Mouse (Mus musculus) stomach, embryonic 16.5 days (tissue): ENCODE results near the gene Ube2q2. TPM values are rescaled to one million over a fixed set of nuclear protein-coding genes. Genes with fewer than 3 reads are reported as not detected.

Experiments
- ATAC-seq: fragments of 200-750 bp; cut with Nextera tagmentation; 2 replicates; pipeline ENCODE4 v1.8.0; 2017; ENCODE audit warnings: moderate number of reproducible peaks, moderate TSS enrichment; ENCODE audit not compliant: insufficient read depth, low FRiP score
- H3K27ac ChIP-seq: fragments of 300-500 bp; sonication (generic); 2 replicates; pipeline ENCODE4 v1.5.1; 2014; ENCODE audit warnings: low read length
- H3K27me3 ChIP-seq: fragments of 300-500 bp; sonication (generic); 2 replicates; pipeline ENCODE4 v1.6.1; 2014; ENCODE audit warnings: low read length, control low read depth, mixed read lengths; ENCODE audit not compliant: control insufficient read depth, insufficient read depth
- H3K36me3 ChIP-seq: fragments of 300-500 bp; sonication (generic); 2 replicates; pipeline ENCODE4 v1.6.1; 2014; ENCODE audit warnings: low read length; ENCODE audit not compliant: control insufficient read depth, insufficient read depth
- H3K4me1 ChIP-seq: fragments of 300-500 bp; sonication (generic); 2 replicates; pipeline ENCODE4 v1.6.1; 2014; ENCODE audit warnings: low read length, control low read depth, mixed read lengths; ENCODE audit not compliant: control insufficient read depth, insufficient read depth
- H3K4me2 ChIP-seq: fragments of 300-500 bp; sonication (generic); 2 replicates; pipeline ENCODE4 v1.6.1; 2014; ENCODE audit warnings: low read depth, low read length, mixed read lengths
- H3K4me3 ChIP-seq: fragments of 300-500 bp; sonication (generic); replicated peaks from 2 replicates; pipeline ENCODE4 v1.5.1; 2014; ENCODE audit warnings: mild to moderate bottlenecking, low read length
- H3K9ac ChIP-seq: fragments of 300-500 bp; sonication (generic); 2 replicates; pipeline ENCODE4 v1.6.1; 2014; ENCODE audit warnings: low read length
- H3K9me3 ChIP-seq: fragments of 300-500 bp; sonication (generic); replicated peaks from 2 replicates; pipeline ENCODE4 v1.6.1; 2016; ENCODE audit warnings: low read length, control low read depth; ENCODE audit not compliant: control insufficient read depth
- WGBS: fragments of 180-500 bp; shearing (Covaris S2); extraction: QIAGEN DNeasy Blood & Tissue Kit; methylation state at CpG from one replicate; pipeline ENCODE4 v1.1.7; 2014; 5-methylcytosine and 5-hydroxymethylcytosine counted together
- polyA plus RNA-seq: library from polyadenylated mRNA; unstranded; fragments of >200 nt; fragmentation: Nextera tagmentation; extraction: Ambion mirVana; gene quantifications from 2 replicates; pipeline ENCODE4 v1.2.1, GENCODE M21; 2015

Ube2q2 gene
- polyA plus RNA-seq, 1 experiment from 2014 or later = 15.8 TPM

- peak; percentile 97 for ATAC-seq
- Histone ChIP-seq H3K9ac (peak within 1 kb of the TSS; percentile 91), H3K9me3 (no peaks in the 10 kb centered on the region), H3K4me2 (peak within 1 kb of the TSS; percentile 77), H3K4me3 (peak within 1 kb of the TSS; percentile 90), H3K27ac (peak within 1 kb of the TSS; percentile 88), H3K4me1 (peaks cover 14% of the 10 kb centered on the region), H3K27me3 (no peaks in the 10 kb centered on the region), H3K36me3 (no peaks in the 10 kb centered on the region)
- WGBS = under 1% methylated on average over 65 of the region's 65 CpGs
Observed at GRCm38 (mm10) chr9:55208790-55209481, 60.3 kb downstream of the Ube2q2 start, which contains the start of gene Fbxo22. Fbxo22 (plus strand) TSS chr9:55208925.

- H3K27ac ChIP-seq = no peak overlapping the region
- ATAC-seq = no peak
- H3K27me3 ChIP-seq = no peaks in the 10 kb centered on the region
- H3K9ac ChIP-seq = no peak overlapping the region
- no peak overlapping the region for H3K4me3 ChIP-seq
- H3K36me3 ChIP-seq = 0 out of 2 replicates have a peak, but pooled peaks cover 9% of the 10 kb centered on the region
- H3K4me2 ChIP-seq = no peak overlapping the region
- no peaks in the 10 kb centered on the region for H3K9me3 ChIP-seq
- 61% methylated on average over 4 of the region's 4 CpGs for WGBS
- peaks cover 14% of the 10 kb centered on the region for H3K4me1 ChIP-seq
Observed at GRCm38 (mm10) chr9:55211611-55212010, 63.0 kb downstream of the Ube2q2 start.

DNA sequence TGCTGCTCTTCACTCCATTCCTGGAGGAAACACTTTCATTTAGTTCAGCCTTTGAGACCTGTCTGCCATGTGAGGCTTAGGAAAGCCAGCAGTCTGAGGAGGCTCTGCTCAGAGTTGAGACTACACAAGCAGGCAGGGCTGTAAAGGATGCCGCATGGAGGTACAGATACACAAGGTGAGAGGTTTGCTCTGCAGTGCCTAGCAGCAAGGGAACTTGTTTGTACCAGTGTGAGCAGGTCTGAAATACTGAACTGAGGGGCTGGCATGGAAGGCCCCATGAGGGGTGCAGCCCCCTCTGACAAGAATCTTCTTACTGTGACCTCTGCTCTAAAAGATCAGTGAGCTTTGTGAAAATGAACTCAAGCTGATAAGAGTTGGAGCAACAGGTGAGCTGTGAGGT, 64.7 kb downstream of the Ube2q2 start:
- ATAC-seq = no peak
- H3K9ac ChIP-seq = no peak overlapping the region
- peaks cover 14% of the 10 kb centered on the region for H3K4me1 ChIP-seq
- H3K4me2 ChIP-seq = no peak overlapping the region
- no peaks in the 10 kb centered on the region for H3K27me3 ChIP-seq
- H3K4me3 ChIP-seq = no peak overlapping the region
- H3K36me3 ChIP-seq = peaks cover 22% of the 10 kb centered on the region
- WGBS = 79% methylated on average over 1 of the region's 1 CpGs
- H3K9me3 ChIP-seq = no peaks in the 10 kb centered on the region
- H3K27ac ChIP-seq = no peak overlapping the region

DNA sequence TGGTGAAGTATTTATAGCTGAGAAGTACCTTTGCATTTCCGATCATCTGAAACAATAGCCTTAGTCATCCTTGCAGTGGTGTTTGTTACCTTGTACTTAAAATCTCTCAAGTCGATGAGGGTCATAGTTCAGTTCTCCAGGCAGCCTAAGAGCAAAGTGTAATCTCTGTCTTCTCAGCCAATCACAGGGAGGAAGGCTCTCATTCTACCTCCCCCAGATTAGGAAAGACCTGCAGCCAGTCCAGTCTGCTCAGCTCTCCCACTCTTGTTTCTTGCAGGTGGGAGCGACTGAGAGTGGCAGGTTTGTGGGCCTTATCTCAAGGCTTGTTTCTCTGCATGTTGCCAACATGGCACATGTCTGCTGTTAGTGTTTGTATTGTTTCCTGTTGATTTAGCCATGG, 66.4 kb downstream of the Ube2q2 start:
- ATAC-seq = no peak
- Histone ChIP-seq H3K9me3 (no peaks in the 10 kb centered on the region), H3K4me1 (peaks cover 9% of the 10 kb centered on the region; the same call in 1 of the 2 replicates), H3K4me3 (no peak overlapping the region), H3K27me3 (no peaks in the 10 kb centered on the region), H3K9ac (no peak overlapping the region), H3K4me2 (no peak overlapping the region), H3K36me3 (peaks cover 28% of the 10 kb centered on the region), H3K27ac (no peak overlapping the region)
- WGBS = 83% methylated on average over 3 of the region's 3 CpGs

GRCm38 (mm10) chr9:55215648-55216047, 67.0 kb downstream of the Ube2q2 start:
- ATAC-seq = no peak
- H3K36me3 ChIP-seq = peaks cover 33% of the 10 kb centered on the region
- H3K9me3 ChIP-seq = no peaks in the 10 kb centered on the region
- H3K27ac ChIP-seq = no peak overlapping the region
- 84% methylated on average over 3 of the region's 3 CpGs for WGBS
- no peaks in the 10 kb centered on the region for H3K27me3 ChIP-seq
- no peak overlapping the region for H3K9ac ChIP-seq
- H3K4me3 ChIP-seq = no peak overlapping the region
- peaks cover 7% of the 10 kb centered on the region; the same call in 1 of the 2 replicates for H3K4me1 ChIP-seq
- H3K4me2 ChIP-seq = no peak overlapping the region

GRCm38 (mm10) chr9:55216078-55216477, 67.4 kb downstream of the Ube2q2 start:
- no peaks in the 10 kb centered on the region for H3K27me3 ChIP-seq
- 71% methylated on average over 2 of the region's 2 CpGs for WGBS
- H3K4me3 ChIP-seq = no peak overlapping the region
- H3K9ac ChIP-seq = no peak overlapping the region
- no peaks in the 10 kb centered on the region for H3K9me3 ChIP-seq
- H3K4me1 ChIP-seq = peaks cover 5% of the 10 kb centered on the region; the same call in 1 of the 2 replicates
- no peak for ATAC-seq
- H3K27ac ChIP-seq = no peak overlapping the region
- no peak overlapping the region for H3K4me2 ChIP-seq
- H3K36me3 ChIP-seq = peaks cover 33% of the 10 kb centered on the region

- Histone ChIP-seq H3K4me1 (no peaks in the 10 kb centered on the region), H3K9me3 (no peaks in the 10 kb centered on the region), H3K4me2 (no peak overlapping the region), H3K27ac (no peak overlapping the region), H3K4me3 (no peak overlapping the region), H3K27me3 (no peaks in the 10 kb centered on the region), H3K36me3 (peaks cover 40% of the 10 kb centered on the region), H3K9ac (no peak overlapping the region)
- ATAC-seq = no peak
- WGBS = 97% methylated on average over 3 of the region's 3 CpGs
Observed at GRCm38 (mm10) chr9:55217381-55217780, 68.7 kb downstream of the Ube2q2 start.

DNA sequence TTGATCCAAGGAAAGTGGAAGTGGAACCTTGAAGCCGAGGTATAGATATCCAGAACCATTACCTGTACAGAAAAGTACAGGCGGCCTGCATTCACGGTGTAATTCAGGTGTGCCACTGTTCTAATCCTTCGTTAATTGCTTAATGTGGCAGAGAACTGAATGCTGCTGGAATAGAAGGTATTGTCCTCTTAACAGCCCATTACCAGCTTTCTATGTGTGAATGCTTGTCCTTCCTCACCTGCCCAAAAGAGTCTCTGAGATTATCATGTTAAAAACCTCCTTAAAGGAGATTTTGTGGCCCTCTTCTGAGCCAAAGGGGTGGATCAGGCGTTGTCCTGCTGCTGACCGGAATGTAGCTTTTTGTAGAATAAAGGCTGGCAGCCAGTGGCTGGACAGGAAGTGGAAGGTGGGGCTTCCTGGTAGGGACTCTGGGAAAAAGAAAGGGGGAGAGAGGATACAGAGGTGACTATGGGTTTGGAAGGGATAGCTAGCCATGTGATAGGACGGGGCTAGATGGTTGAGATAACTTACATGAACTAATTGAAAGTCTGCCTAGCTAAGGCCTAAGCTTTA, 76.6 kb downstream of the Ube2q2 start:
- no peak overlapping the region for H3K4me2 ChIP-seq
- H3K27ac ChIP-seq = no peak overlapping the region
- no peaks in the 10 kb centered on the region for H3K9me3 ChIP-seq
- no peak overlapping the region for H3K9ac ChIP-seq
- no peaks in the 10 kb centered on the region for H3K4me1 ChIP-seq
- WGBS = 84% methylated on average over 7 of the region's 7 CpGs
- ATAC-seq = no peak
- H3K36me3 ChIP-seq = peaks cover 21% of the 10 kb centered on the region
- no peaks in the 10 kb centered on the region for H3K27me3 ChIP-seq
- H3K4me3 ChIP-seq = no peak overlapping the region

DNA sequence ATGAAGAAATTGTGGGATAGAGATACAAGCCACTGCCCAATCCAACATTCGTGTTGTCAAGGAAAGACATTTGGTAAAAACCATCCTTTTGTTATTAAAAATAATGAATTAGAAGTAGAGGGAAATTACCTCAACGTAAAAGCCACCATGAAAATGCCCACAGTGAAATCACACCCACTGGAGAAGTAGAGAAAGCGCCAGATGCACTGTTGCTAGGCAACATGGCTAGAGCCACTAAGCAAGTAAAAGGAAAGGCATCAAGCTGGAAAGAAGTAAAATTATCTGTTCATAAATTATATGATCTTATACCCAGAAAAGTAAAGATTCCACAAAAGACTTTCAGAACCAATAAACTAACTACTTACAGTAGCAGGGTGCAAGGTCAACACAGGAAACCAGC, 77.6 kb downstream of the Ube2q2 start:
- WGBS = 85% methylated on average over 3 of the region's 3 CpGs
- no peak overlapping the region for H3K27ac ChIP-seq
- H3K9ac ChIP-seq = no peak overlapping the region
- no peaks in the 10 kb centered on the region for H3K9me3 ChIP-seq
- ATAC-seq = no peak
- peaks cover 16% of the 10 kb centered on the region for H3K36me3 ChIP-seq
- H3K4me2 ChIP-seq = no peak overlapping the region
- no peak overlapping the region for H3K4me3 ChIP-seq
- no peaks in the 10 kb centered on the region for H3K27me3 ChIP-seq
- no peaks in the 10 kb centered on the region for H3K4me1 ChIP-seq
